Mouse (Mus musculus) CD4-positive, CD25-positive, alpha-beta regulatory T cell, adult 2 months (primary cell): Measurements from ENCODE around the gene Btf3l4.

Experiments
- DNase-seq: peaks from one replicate; pipeline ENCODE4 v3.0.0-alpha.2; 2012; ENCODE audit warnings: low read depth, low spot score

The Btf3l4 gene

GRCm38 (mm10) chr4:108825677-108826076, 7.7 kb downstream of the Btf3l4 start:
- DNase-seq = no peak

- no peak for DNase-seq
Observed at GRCm38 (mm10) chr4:108811550-108811949, 21.9 kb downstream of the Btf3l4 start.

GRCm38 (mm10) chr4:108811142-108811541, 22.3 kb downstream of the Btf3l4 start:
- DNase-seq = no peak

GRCm38 (mm10) chr4:108803535-108803934, 29.9 kb downstream of the Btf3l4 start:
- DNase-seq = no peak

- DNase-seq = peak; percentile 79
Observed at GRCm38 (mm10) chr4:108798083-108798830, 35.2 kb downstream of the Btf3l4 start.

GRCm38 (mm10) chr4:108796701-108797100, 36.7 kb downstream of the Btf3l4 start:
- no peak for DNase-seq

GRCm38 (mm10) chr4:108793941-108794340, 39.5 kb downstream of the Btf3l4 start:
- no peak for DNase-seq

- DNase-seq = no peak
Observed at GRCm38 (mm10) chr4:108790507-108790906, 42.9 kb downstream of the Btf3l4 start.

- no peak for DNase-seq
Observed at GRCm38 (mm10) chr4:108789258-108789936, 44.0 kb downstream of the Btf3l4 start.

- no peak for DNase-seq
Observed at GRCm38 (mm10) chr4:108782421-108783085, 50.9 kb downstream of the Btf3l4 start.

GRCm38 (mm10) chr4:108781596-108781995, 51.8 kb downstream of the Btf3l4 start:
- DNase-seq = no peak

GRCm38 (mm10) chr4:108780864-108781205, 52.6 kb downstream of the Btf3l4 start:
- DNase-seq = no peak

- peak; percentile 76 for DNase-seq
Observed at GRCm38 (mm10) chr4:108780057-108780863, 53.2 kb downstream of the Btf3l4 start, which contains the start of gene Zfyve9. Gene Zfyve9 (minus strand): TSS chr4:108780798.

- DNase-seq = no peak
Observed at GRCm38 (mm10) chr4:108779763-108780056, 53.7 kb downstream of the Btf3l4 start.

- DNase-seq = no peak
Observed at GRCm38 (mm10) chr4:108768527-108768926, 64.9 kb downstream of the Btf3l4 start.
